Mouse (Mus musculus): Measurements from ENCODE around the gene Shld2.
"Not testable (repeated sequence)": the region's sequence is repeated elsewhere in the genome, so short reads cannot be mapped to it uniquely, and the experiment has no call there.

The Shld2 gene

GRCm38 (mm10) chr14:34323576-34324085, 13.3 kb upstream of the Shld2 start:
- no peak for DNase-seq (ENCODE audit: low spot score in 2 of 2)

GRCm38 (mm10) chr14:34318113-34318512, 7.8 kb upstream of the Shld2 start:
- no peak for DNase-seq (ENCODE audit: low spot score in 2 of 2)

GRCm38 (mm10) chr14:34317431-34317830, 7.1 kb upstream of the Shld2 start:
- DNase-seq (ENCODE audit: low spot score in 2 of 2): no peak

GRCm38 (mm10) chr14:34316346-34316745, 6.1 kb upstream of the Shld2 start:
- DNase-seq (ENCODE audit: low spot score in 2 of 2): no peak

- DNase-seq (ENCODE audit: low spot score in 2 of 2): no peak
Observed at GRCm38 (mm10) chr14:34314796-34315195, 4.5 kb upstream of the Shld2 start.

GRCm38 (mm10) chr14:34314383-34314782, 4.1 kb upstream of the Shld2 start:
- DNase-seq (ENCODE audit: low spot score in 2 of 2): not testable (repeated sequence)

- no peak for DNase-seq (ENCODE audit: low spot score in 2 of 2)
Observed at GRCm38 (mm10) chr14:34313612-34314011, 3.3 kb upstream of the Shld2 start.

- no peak for DNase-seq (ENCODE audit: low spot score in 2 of 2)
Observed at GRCm38 (mm10) chr14:34312339-34313048, 2.2 kb upstream of the Shld2 start.

GRCm38 (mm10) chr14:34311691-34312090, 1.4 kb upstream of the Shld2 start:
- no peak for DNase-seq (ENCODE audit: low spot score in 2 of 2)

GRCm38 (mm10) chr14:34311021-34311631, 833 bp upstream of the Shld2 start:
- DNase-seq (ENCODE audit: low spot score in 2 of 2): peak; percentile 25

- no peak for DNase-seq (ENCODE audit: low spot score in 2 of 2)
Observed at GRCm38 (mm10) chr14:34309907-34310233, 423 bp downstream of the Shld2 start.

- DNase-seq (ENCODE audit: low spot score in 2 of 2): no peak
Observed at GRCm38 (mm10) chr14:34309266-34309665, 1.0 kb downstream of the Shld2 start.

- no peak for DNase-seq (ENCODE audit: low spot score in 2 of 2)
Observed at GRCm38 (mm10) chr14:34303265-34303680, 7.0 kb downstream of the Shld2 start.

GRCm38 (mm10) chr14:34302681-34303242, 7.5 kb downstream of the Shld2 start:
- DNase-seq (ENCODE audit: low spot score in 2 of 2): no peak

- no peak for DNase-seq (ENCODE audit: low spot score in 2 of 2)
Observed at GRCm38 (mm10) chr14:34298871-34299700, 11.2 kb downstream of the Shld2 start.

- DNase-seq (ENCODE audit: low spot score in 2 of 2): no peak
Observed at GRCm38 (mm10) chr14:34297634-34298033, 12.7 kb downstream of the Shld2 start.

- no peak for DNase-seq (ENCODE audit: low spot score in 2 of 2)
Observed at GRCm38 (mm10) chr14:34297038-34297437, 13.3 kb downstream of the Shld2 start.

GRCm38 (mm10) chr14:34296350-34296749, 13.9 kb downstream of the Shld2 start:
- no peak for DNase-seq (ENCODE audit: low spot score in 2 of 2)

- no peak for DNase-seq (ENCODE audit: low spot score in 2 of 2)
Observed at GRCm38 (mm10) chr14:34293641-34294040, 16.7 kb downstream of the Shld2 start.

- no peak for DNase-seq (ENCODE audit: low spot score in 2 of 2)
Observed at GRCm38 (mm10) chr14:34290229-34290628, 20.1 kb downstream of the Shld2 start.

GRCm38 (mm10) chr14:34289259-34290015, 20.9 kb downstream of the Shld2 start:
- no peak for DNase-seq (ENCODE audit: low spot score in 2 of 2)

All from spleen, postnatal 14 days (tissue).